13 mouse cellular contexts compared by ENCODE assay signal in genomic region chr12:4211174-4211573, GRCm38 (mm10). TPM values are rescaled to one million over a fixed set of nuclear protein-coding genes. Genes with fewer than 3 reads are reported as not detected.
DNase-seq lines count a peak whose midpoint lies in the region; ATAC-seq lines count a peak whose summit lies in the region.
"Had no signal": no experiment of that assay in that cellular context is flagged by ENCODE, and none has a peak within 500 bp of the region (broad histone marks: within the 10 kb centered on the region; RNA-seq: fewer than 3 reads in every experiment).

No protein-coding gene starts in this region.

- H3K27ac ChIP-seq in heart, embryonic 11.5 days (ENCODE audit: low read depth, low read length) = no peak overlapping the region
- H3K27ac ChIP-seq: hindbrain, embryonic 10.5 days; limb, embryonic 10.5 days had no signal

- no peak for ATAC-seq in heart, embryonic 11.5 days (replicated peaks; ENCODE audit: insufficient number of reproducible peaks, low FRiP score, low TSS enrichment)
- ATAC-seq in common myeloid progenitor, adult 5-6 weeks (replicated peaks; ENCODE audit: low read depth, poor library complexity, severe bottlenecking) = peak; percentile 76
- ATAC-seq in cerebellum, adult (ENCODE audit: insufficient number of reproducible peaks, low FRiP score, low TSS enrichment) = no peak
- ATAC-seq: activated CD4-positive, CD25-positive, alpha-beta regulatory T cell, adult 4 months had no signal

- no peak overlapping the region for H3K4me2 ChIP-seq in heart, embryonic 11.5 days

- H3K4me3 ChIP-seq in heart, embryonic 11.5 days (ENCODE audit: low read depth, low read length) = no peak overlapping the region
- H3K4me3 ChIP-seq: hindbrain, embryonic 10.5 days; limb, embryonic 10.5 days had no signal

- H3K4me1 ChIP-seq in heart, embryonic 11.5 days (ENCODE audit: control insufficient read depth, insufficient read depth, low read length) = no peaks in the 10 kb centered on the region

- 88% methylated on average over 9 of the region's 9 CpGs for WGBS in heart, embryonic 11.5 days (ENCODE audit: insufficient replicate concordance)

- H3K9ac ChIP-seq in heart, embryonic 11.5 days (ENCODE audit: low read depth, low read length) = no peak overlapping the region

- H3K9me3 ChIP-seq in heart, embryonic 11.5 days (replicated peaks; ENCODE audit: control insufficient read depth, low read length) = no peaks in the 10 kb centered on the region
- H3K9me3 ChIP-seq: hindbrain, embryonic 10.5 days; limb, embryonic 10.5 days had no signal

- H3K36me3 ChIP-seq in heart, embryonic 11.5 days (ENCODE audit: control insufficient read depth, insufficient read depth, low read length) = peaks cover 17% of the 10 kb centered on the region

- DNase-seq in heart, adult 9 months (ENCODE audit: low spot score in 2 of 2) = peak; percentile 27 to 59
- DNase-seq in A20 (ENCODE audit: low read depth, low spot score) = peak; percentile 33
- DNase-seq in monocyte, adult 2 months (ENCODE audit: low read depth in 1 of 2, low spot score in 2 of 2) = peak; percentile 27 to 45
- DNase-seq in urinary bladder, postnatal 14 days (ENCODE audit: low spot score) = no peak
- no peak for DNase-seq in adrenal gland, adult 18-20 months (ENCODE audit: low spot score in 2 of 2)
- DNase-seq: gastrocnemius, postnatal 36 days; thymus, postnatal 4 days had no signal

- H3K27me3 ChIP-seq in heart, embryonic 11.5 days (ENCODE audit: control insufficient read depth, insufficient read depth, low read length) = no peaks in the 10 kb centered on the region

RNA-seq across cellular contexts. Expression of gene Ptrhd1, which starts 22.7 kb away (rescaled TPM):
- 7.2 and 7.3 TPM in 2 replicates for polyA plus RNA-seq in heart, embryonic 11.5 days (2014; fragmentation: Nextera tagmentation; extraction: Ambion mirVana)
- total RNA-seq in common myeloid progenitor, adult 5-6 weeks (2017) = 3.1 and 4.4 TPM in 2 replicates
- 1 to 10 TPM; 7.8 to 8.0 TPM for total RNA-seq in adrenal gland, adult 18-20 months (2021)

RNA-seq across cellular contexts. Expression of gene Cenpo, which starts 22.9 kb away (rescaled TPM):
- polyA plus RNA-seq in heart, embryonic 11.5 days (2014; fragmentation: Nextera tagmentation; extraction: Ambion mirVana) = 9.0 and 9.2 TPM in 2 replicates
- 37.6 and 44.2 TPM in 2 replicates for total RNA-seq in common myeloid progenitor, adult 5-6 weeks (2017)
- total RNA-seq in adrenal gland, adult 18-20 months (2021) = 1 to 10 TPM; 6.8 to 8.9 TPM

Comparison
In these comparisons a context has a peak if more than half of its experiments do, and no peak if none do; other contexts are left out.
1. DNase-seq: peak in heart, adult 9 months (2 of 2), A20 (single experiment) and monocyte, adult 2 months (2 of 2); none in urinary bladder, postnatal 14 days (single experiment) and adrenal gland, adult 18-20 months (0 of 2).